21 mouse cellular contexts compared by ENCODE assay signal in the genomic region with DNA sequence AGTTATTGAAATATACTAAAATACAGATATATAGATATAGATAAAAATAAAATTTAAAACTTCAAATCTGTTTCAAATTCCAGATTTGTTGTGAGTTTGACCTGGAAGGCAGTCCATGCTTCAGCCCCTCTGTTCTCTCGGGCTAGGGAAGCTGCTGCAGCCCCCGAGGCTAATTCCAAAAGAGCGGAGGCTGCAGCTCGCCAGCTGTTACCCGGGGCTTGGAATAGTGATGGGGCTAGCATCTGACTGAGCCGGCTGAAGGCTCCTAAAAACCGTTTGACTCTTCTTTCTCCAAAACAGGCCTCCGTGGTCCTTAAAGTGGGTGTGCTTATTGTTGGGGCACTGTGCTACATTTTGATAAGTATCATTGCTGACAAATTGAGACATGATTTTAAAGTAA. TPM values are rescaled to one million over a fixed set of nuclear protein-coding genes. Genes with fewer than 3 reads are reported as not detected.
DNase-seq lines count a peak whose midpoint lies in the region; ATAC-seq and TF ChIP-seq lines count a peak whose summit lies in the region.
"Had no signal": no experiment of that assay in that cellular context is flagged by ENCODE, and none has a peak within 500 bp of the region (broad histone marks: within the 10 kb centered on the region; RNA-seq: fewer than 3 reads in every experiment).

No protein-coding gene starts in this region.

- no peaks in the 10 kb centered on the region for H3K36me3 ChIP-seq in lung, embryonic 14.5 days (ENCODE audit: insufficient read depth)
- H3K36me3 ChIP-seq in embryonic facial prominence, embryonic 14.5 days (ENCODE audit: control insufficient read depth, insufficient read depth, low read length) = no peaks in the 10 kb centered on the region
- H3K36me3 ChIP-seq: liver, embryonic 13.5 days; lung, embryonic 15.5 days; neural tube, embryonic 13.5 days had no signal

- no peak overlapping the region for H3K4me2 ChIP-seq in lung, embryonic 14.5 days
- H3K4me2 ChIP-seq in embryonic facial prominence, embryonic 14.5 days (ENCODE audit: low read depth, low read length) = peak overlapping the region; percentile 20; the same call in 1 of the 2 replicates
- H3K4me2 ChIP-seq: liver, embryonic 13.5 days; lung, embryonic 15.5 days; neural tube, embryonic 13.5 days had no signal

- H3K4me3 ChIP-seq in lung, embryonic 14.5 days (ENCODE audit: low read depth, low read length) = no peak overlapping the region
- H3K4me3 ChIP-seq in embryonic facial prominence, embryonic 14.5 days (ENCODE audit: low read depth, low read length) = no peak overlapping the region
- H3K4me3 ChIP-seq: liver, embryonic 13.5 days; lung, embryonic 15.5 days; neural tube, embryonic 13.5 days had no signal

- WGBS in lung, embryonic 14.5 days = 32% methylated on average over 8 of the region's 8 CpGs
- 24% methylated on average over 8 of the region's 8 CpGs for WGBS in embryonic facial prominence, embryonic 14.5 days

- no peak overlapping the region for H3K27ac ChIP-seq in lung, embryonic 14.5 days (ENCODE audit: low read depth)
- H3K27ac ChIP-seq in embryonic facial prominence, embryonic 14.5 days (replicated peaks; ENCODE audit: low read depth, low read length) = peak overlapping the region; percentile 62
- H3K27ac ChIP-seq: liver, embryonic 13.5 days; lung, embryonic 15.5 days; macrophage; neural tube, embryonic 13.5 days had no signal

- DNase-seq in lung, embryonic 14.5 days = peak; percentile 42
- no peak for DNase-seq in lung, postnatal 36 days
- DNase-seq in brain, embryonic 14.5 days (ENCODE audit: low read depth) = peak; percentile 28
- peak; percentile 72 for DNase-seq in embryo, embryonic 10.5 days (ENCODE audit: low spot score)
- peak; percentile 47 for DNase-seq in embryonic facial prominence, embryonic 14.5 days (ENCODE audit: low spot score)
- no peak for DNase-seq in gastrocnemius, adult 8-10 months (ENCODE audit: low spot score in 2 of 2)
- DNase-seq in adrenal gland, adult 8-10 months = no peak
- DNase-seq in adrenal gland, postnatal 36 days = no peak
- DNase-seq: cerebellum, postnatal 10 days; gastrocnemius, postnatal 10 days; heart, adult 18-20 months; heart, postnatal 36 days; kidney, adult 2 months; kidney, postnatal 14 days; left cerebral cortex, postnatal 4 days; liver, embryonic 13.5 days; right cerebral cortex, postnatal 14 days; thymus, postnatal 4 days had no signal

- no peak for TF ChIP-seq CTCF in lung, embryonic 14.5 days (IDR thresholded peaks at IDR 0.05; ENCODE audit: low read depth)
- TF ChIP-seq CTCF in brain, embryonic 14.5 days (IDR thresholded peaks at IDR 0.05; ENCODE audit: borderline replicate concordance, extremely low read depth, insufficient read depth, insufficient read length) = no peak

- H3K27me3 ChIP-seq in lung, embryonic 14.5 days (ENCODE audit: insufficient read depth, low read length) = no peaks in the 10 kb centered on the region
- H3K27me3 ChIP-seq in embryonic facial prominence, embryonic 14.5 days (replicated peaks; ENCODE audit: control insufficient read depth, insufficient read depth, low read length) = no peaks in the 10 kb centered on the region
- H3K27me3 ChIP-seq: liver, embryonic 13.5 days; lung, embryonic 15.5 days had no signal

- TF ChIP-seq POLR2A in brain, embryonic 14.5 days (IDR thresholded peaks at IDR 0.05; ENCODE audit: borderline replicate concordance, extremely low read depth, insufficient read depth, insufficient read length, poor library complexity, severe bottlenecking) = no peak

- no peaks in the 10 kb centered on the region for H3K9me3 ChIP-seq in lung, embryonic 14.5 days (ENCODE audit: low read depth, low read length)
- no peaks in the 10 kb centered on the region for H3K9me3 ChIP-seq in embryonic facial prominence, embryonic 14.5 days (ENCODE audit: control insufficient read depth, low read length)
- H3K9me3 ChIP-seq: liver, embryonic 13.5 days; lung, embryonic 15.5 days; neural tube, embryonic 13.5 days had no signal

- H3K9ac ChIP-seq in lung, embryonic 14.5 days = no peak overlapping the region
- peak overlapping the region; percentile 42; the same call in 1 of the 2 replicates for H3K9ac ChIP-seq in embryonic facial prominence, embryonic 14.5 days (ENCODE audit: low read depth, low read length)
- H3K9ac ChIP-seq: liver, embryonic 13.5 days; lung, embryonic 15.5 days; neural tube, embryonic 13.5 days had no signal

- H3K4me1 ChIP-seq in lung, embryonic 14.5 days (ENCODE audit: insufficient read depth) = 0 out of 2 replicates have a peak, but pooled peaks cover 3% of the 10 kb centered on the region
- peaks cover 13% of the 10 kb centered on the region; the same call in 1 of the 2 replicates for H3K4me1 ChIP-seq in embryonic facial prominence, embryonic 14.5 days (ENCODE audit: control insufficient read depth, insufficient read depth, low read length)
- H3K4me1 ChIP-seq: liver, embryonic 13.5 days had no signal

- no peak for ATAC-seq in lung, embryonic 14.5 days (ENCODE audit: insufficient read depth)
- no peak for ATAC-seq in embryonic facial prominence, embryonic 14.5 days (ENCODE audit: low read depth)

RNA-seq across cellular contexts. Expression of a gene that starts 46.1 kb away (rescaled TPM):
- 43.2 and 43.6 TPM in 2 replicates for polyA plus RNA-seq in lung, embryonic 14.5 days (2014; fragmentation: Nextera tagmentation; extraction: Ambion mirVana)
- polyA plus RNA-seq in brain, embryonic 14.5 days (2012; rRNA removed) = 25.6 and 28.0 TPM in 2 replicates
- 43.9 and 45.8 TPM in 2 replicates for polyA plus RNA-seq in embryonic facial prominence, embryonic 14.5 days (2014; fragmentation: Nextera tagmentation; extraction: Ambion mirVana)
- total RNA-seq in gastrocnemius, adult 8-10 months (2022) = 10 to 100 TPM; 10.6 to 13.3 (median 12.6) TPM
- 10 to 100 TPM; 33.0 to 41.3 (median 37.4) TPM for total RNA-seq in adrenal gland, adult 8-10 months (2022)
- 10 to 100 TPM; 34.9 to 37.7 TPM for total RNA-seq in adrenal gland, postnatal 36 days (2021)

Comparison
In these comparisons a context has a peak if more than half of its experiments do, and no peak if none do; other contexts are left out.
1. DNase-seq: peak in lung, embryonic 14.5 days (single experiment), brain, embryonic 14.5 days (single experiment), embryo, embryonic 10.5 days (single experiment) and embryonic facial prominence, embryonic 14.5 days (single experiment); none in lung, postnatal 36 days (single experiment), gastrocnemius, adult 8-10 months (0 of 2), adrenal gland, adult 8-10 months (single experiment) and adrenal gland, postnatal 36 days (0 of 2).